Mouse (Mus musculus) MEL (cell line): ENCODE measurements around the gene Abca7. TPM values are rescaled to one million over a fixed set of nuclear protein-coding genes. Genes with fewer than 3 reads are reported as not detected.

ENCODE experiments used
- DNase-seq: peaks from one replicate; pipeline ENCODE4 v3.0.0; 2011; ENCODE audit warnings: low read depth, low spot score
- H3K27ac ChIP-seq: 2 replicates; pipeline ENCODE4 v1.5.1; 2012; ENCODE audit warnings: low read depth, mild to moderate bottlenecking, control low read depth, low read length, moderate library complexity; ENCODE audit not compliant: control insufficient read depth
- H3K27me3 ChIP-seq, 2 experiments: fragments of 150-350 bp in 1 of 2; sonication (generic) in 1 of 2; 2 replicates each; pipeline ENCODE4 v1.6.1; 2012; ENCODE audit warnings: low read length in 2 of 2, mild to moderate bottlenecking in 2 of 2, improper control_type of control experiment in 1 of 2, moderate library complexity in 1 of 2; ENCODE audit not compliant: insufficient read depth in 2 of 2, control insufficient read depth in 1 of 2
- H3K36me3 ChIP-seq, 2 experiments: 2 replicates each; pipeline ENCODE4 v1.6.1; 2012 to 2014; ENCODE audit warnings: low read length in 2 of 2, improper control_type of control experiment in 1 of 2, inconsistent platforms in 1 of 2, mild to moderate bottlenecking in 1 of 2; ENCODE audit not compliant: insufficient read depth in 2 of 2, control insufficient read depth in 1 of 2
- H3K4me1 ChIP-seq, 2 experiments: fragments of 150-350 bp in 1 of 2; sonication (generic) in 1 of 2; 2 replicates each; pipeline ENCODE4 v1.6.1; 2012; ENCODE audit warnings: low read length in 2 of 2, improper control_type of control experiment in 1 of 2, mild to moderate bottlenecking in 1 of 2; ENCODE audit not compliant: insufficient read depth in 2 of 2, control insufficient read depth in 1 of 2
- H3K4me3 ChIP-seq, 2 experiments: fragments of 150-350 bp in 1 of 2; sonication (generic) in 1 of 2; 2 replicates each; pipeline ENCODE4 v1.5.1; 2012; ENCODE audit warnings: low read depth in 2 of 2, low read length in 2 of 2, mild to moderate bottlenecking in 2 of 2, moderate library complexity in 2 of 2, control low read depth in 1 of 2, improper control_type of control experiment in 1 of 2; ENCODE audit not compliant: control insufficient read depth in 1 of 2, insufficient read depth in 1 of 2
- H3K79me2 ChIP-seq: 2 replicates; pipeline ENCODE4 v1.6.1; 2012; ENCODE audit warnings: mild to moderate bottlenecking, low read length, moderate library complexity; ENCODE audit not compliant: control insufficient read depth, poor library complexity, insufficient read depth
- H3K9ac ChIP-seq: 2 replicates; pipeline ENCODE4 v1.6.1; 2012; ENCODE audit warnings: low read depth, mild to moderate bottlenecking, control low read depth, low read length, moderate library complexity; ENCODE audit not compliant: control insufficient read depth, poor library complexity, severe bottlenecking
- H3K9me3 ChIP-seq: fragments of 150-350 bp; sonication (generic); replicated peaks from 2 replicates; pipeline ENCODE4 v1.6.1; 2012; ENCODE audit warnings: mild to moderate bottlenecking, low read length, improper control_type of control experiment, moderate library complexity; ENCODE audit not compliant: insufficient read depth
- CHD1 ChIP-seq: IDR thresholded peaks from 2 replicates; pipeline ENCODE4 v1.6.1; 2012; ENCODE audit warnings: low read depth, mild to moderate bottlenecking, inconsistent platforms, low read length, improper control_type of control experiment
- CTCF ChIP-seq, 3 experiments: IDR thresholded peaks in 2 of 3; conservative IDR thresholded peaks in 1 of 3; 2 replicates each; pipeline ENCODE4 v1.5.1; 2011 to 2012; ENCODE audit warnings: low read length in 3 of 3, low read depth in 2 of 3, mild to moderate bottlenecking in 2 of 3, improper control_type of control experiment in 1 of 3, inconsistent platforms in 1 of 3, mixed read lengths in 1 of 3, moderate library complexity in 1 of 3; ENCODE audit not compliant: control insufficient read depth in 1 of 3, insufficient read depth in 1 of 3, poor library complexity in 1 of 3, severe bottlenecking in 1 of 3
- E2F4 ChIP-seq: IDR thresholded peaks from 2 replicates; pipeline ENCODE4 v1.6.1; 2011; ENCODE audit warnings: low read depth, low read length, improper control_type of control experiment, borderline replicate concordance
- ELF1 ChIP-seq: IDR thresholded peaks from 2 replicates; pipeline ENCODE4 v1.6.1; 2014; ENCODE audit warnings: low read depth, mild to moderate bottlenecking, inconsistent platforms, low read length, improper control_type of control experiment, moderate library complexity
- ETS1 ChIP-seq: IDR thresholded peaks from 2 replicates; pipeline ENCODE4 v1.6.1; 2012; ENCODE audit warnings: low read depth, mild to moderate bottlenecking, inconsistent platforms, low read length, improper control_type of control experiment, moderate library complexity
- HCFC1 ChIP-seq: IDR thresholded peaks from 2 replicates; pipeline ENCODE4 v1.6.1; 2012; ENCODE audit warnings: low read depth, mild to moderate bottlenecking, inconsistent platforms, low read length, improper control_type of control experiment, moderate library complexity
- KAT2A ChIP-seq: conservative IDR thresholded peaks from 2 replicates; pipeline ENCODE4 v1.6.1; 2012; ENCODE audit warnings: low read depth, low read length, improper control_type of control experiment, inconsistent platforms
- MAX ChIP-seq: IDR thresholded peaks from 2 replicates; pipeline ENCODE4 v1.6.1; 2011; ENCODE audit warnings: low read length, improper control_type of control experiment
- MAZ ChIP-seq: IDR thresholded peaks from 2 replicates; pipeline ENCODE4 v1.6.1; 2012; ENCODE audit warnings: low read depth, mild to moderate bottlenecking, inconsistent platforms, low read length, improper control_type of control experiment
- MYB ChIP-seq: IDR thresholded peaks from 2 replicates; pipeline ENCODE4 v1.6.1; 2011; ENCODE audit warnings: mild to moderate bottlenecking, low read depth, low read length, improper control_type of control experiment
- NRF1 ChIP-seq: IDR thresholded peaks from 2 replicates; pipeline ENCODE4 v1.6.1; 2014; ENCODE audit warnings: low read depth, mild to moderate bottlenecking, inconsistent platforms, low read length, improper control_type of control experiment, moderate library complexity; ENCODE audit not compliant: poor library complexity, insufficient read depth, severe bottlenecking
- RAD21 ChIP-seq: IDR thresholded peaks from 2 replicates; pipeline ENCODE4 v1.6.1; 2011; ENCODE audit warnings: mild to moderate bottlenecking, low read depth, low read length, improper control_type of control experiment
- RCOR1 ChIP-seq: IDR thresholded peaks from 2 replicates; pipeline ENCODE4 v1.6.1; 2012; ENCODE audit warnings: low read depth, mild to moderate bottlenecking, inconsistent platforms, low read length, improper control_type of control experiment
- SIN3A ChIP-seq: IDR thresholded peaks from 2 replicates; pipeline ENCODE4 v1.6.1; 2012; ENCODE audit warnings: low read length, improper control_type of control experiment, inconsistent platforms
- SMC3 ChIP-seq: IDR thresholded peaks from 2 replicates; pipeline ENCODE4 v1.6.1; 2011; ENCODE audit warnings: low read depth, low read length, improper control_type of control experiment
- TBP ChIP-seq: IDR thresholded peaks from 2 replicates; pipeline ENCODE4 v1.8.0; 2011; ENCODE audit warnings: low read depth, low read length, improper control_type of control experiment
- TCF12 ChIP-seq: IDR thresholded peaks from 2 replicates; pipeline ENCODE4 v1.6.1; 2014; ENCODE audit warnings: low read depth, mild to moderate bottlenecking, inconsistent platforms, low read length, improper control_type of control experiment, moderate library complexity
- UBTF ChIP-seq: IDR thresholded peaks from 2 replicates; pipeline ENCODE4 v1.6.1; 2012; ENCODE audit warnings: low read depth, mild to moderate bottlenecking, inconsistent platforms, low read length, improper control_type of control experiment, moderate library complexity, borderline replicate concordance; ENCODE audit not compliant: insufficient read depth
- ZC3H11A ChIP-seq: IDR thresholded peaks from 2 replicates; pipeline ENCODE4 v1.6.1; 2012; ENCODE audit warnings: low read depth, mild to moderate bottlenecking, inconsistent platforms, low read length, improper control_type of control experiment
- ZKSCAN1 ChIP-seq: IDR thresholded peaks from 2 replicates; pipeline ENCODE4 v1.6.1; 2012; ENCODE audit warnings: low read depth, mild to moderate bottlenecking, inconsistent platforms, low read length, improper control_type of control experiment, moderate library complexity
- ZNF384 ChIP-seq: IDR thresholded peaks from 2 replicates; pipeline ENCODE4 v1.6.1; 2012; ENCODE audit warnings: low read depth, mild to moderate bottlenecking, inconsistent platforms, low read length, improper control_type of control experiment
- polyA plus RNA-seq, 2 experiments: library from polyadenylated mRNA; stranded (reverse) in 1 of 2; unstranded in 1 of 2; fragments of >175 nt in 1 of 2; fragments of >200 nt in 1 of 2; gene quantifications; 2 replicates each; pipeline versions ENCODE4 v1.2.1 to v1.2.4; 2012; ENCODE audit warnings: low replicate concordance in 2 of 2, low read depth in 1 of 2; ENCODE audit not compliant: insufficient read length in 2 of 2, insufficient read depth in 1 of 2, missing spikeins in 1 of 2
- total RNA-seq: library from RNA; depleted of rRNA; stranded (reverse); fragments of 300-350 nt; gene quantifications from 2 replicates; pipeline ENCODE4 v1.2.3, GENCODE M21; 2012

Gene Abca7
- total and polyA plus RNA-seq, 3 experiments, result 7.7 to 16.8 TPM; not detected in 1

DNA sequence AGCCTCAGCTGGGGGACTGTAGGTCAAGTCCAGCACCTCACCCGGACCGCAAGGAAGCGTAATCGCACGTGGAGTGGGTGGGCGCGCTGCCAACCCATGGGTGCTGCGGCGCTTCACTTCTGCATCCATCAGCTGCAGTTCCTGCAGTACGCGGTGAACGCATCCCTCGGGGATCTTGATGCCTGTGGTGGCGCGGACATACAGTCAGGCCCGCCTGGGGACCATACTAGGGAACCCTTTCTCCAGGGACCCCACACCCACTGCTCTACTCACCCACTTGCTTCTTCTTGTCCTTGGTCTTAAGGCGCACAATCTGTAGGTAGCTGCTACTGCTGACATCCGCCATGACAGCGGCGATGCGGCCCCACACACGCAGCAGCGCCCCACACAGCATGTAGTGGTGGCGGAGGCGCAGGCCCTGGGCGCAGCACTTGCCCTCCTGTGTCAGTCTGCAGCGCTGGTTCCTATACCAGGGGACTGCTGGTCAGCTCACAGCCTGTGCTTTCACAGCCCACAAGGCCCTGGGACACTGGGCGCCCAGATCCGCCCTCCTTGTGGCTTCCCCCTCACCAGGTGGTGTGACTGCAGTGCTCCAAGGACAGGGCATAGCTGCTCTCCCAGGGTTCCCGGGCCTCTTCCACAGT is 61.5 kb downstream of the Abca7 start:
- Histone ChIP-seq H3K79me2 (peaks cover 20% of the 10 kb centered on the region), H3K27me3 (no peaks in the 10 kb centered on the region), H3K27ac (no peak overlapping the region), H3K36me3 (peaks cover 1 to 11% of the 10 kb centered on the region in 2 experiments; a peak in 2 of 4 replicates), H3K4me1 (peaks cover 0 to 8% of the 10 kb centered on the region in 2 experiments; a peak in 2 of 4 replicates), H3K9me3 (no peaks in the 10 kb centered on the region), H3K4me3 (no peak overlapping the region), H3K9ac (no peak overlapping the region)
- DNase-seq, result no peak
- TF ChIP-seq ZKSCAN1 (no peak), RCOR1 (no peak), SIN3A (no peak), CHD1 (no peak), RAD21 (no peak), E2F4 (no peak), MAX (no peak), TCF12 (no peak)

DNA sequence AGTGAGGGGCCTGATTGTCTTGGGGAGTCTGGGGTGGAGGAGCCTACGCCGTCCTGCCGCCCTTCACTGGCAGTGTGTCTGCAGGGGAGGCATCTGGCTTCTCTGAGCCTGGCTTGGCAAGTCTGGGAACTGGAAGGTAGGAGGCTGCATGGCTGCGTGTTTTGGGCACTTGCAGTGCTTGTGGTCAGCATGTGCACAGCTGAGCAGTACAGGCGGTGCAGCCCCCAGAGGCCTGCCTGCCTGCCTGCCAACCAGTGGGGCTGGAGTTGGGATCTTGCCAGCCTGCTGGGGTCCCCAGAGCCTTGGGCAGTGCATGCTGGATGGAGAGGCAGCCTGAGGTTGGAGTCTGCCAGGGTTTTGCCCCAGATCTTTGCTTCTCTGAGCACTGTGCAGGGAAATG is 66.8 kb downstream of the Abca7 start:
- no peak for TF ChIP-seq KAT2A
- Histone ChIP-seq H3K79me2 (no peaks in the 10 kb centered on the region), H3K4me3 (no peak overlapping the region), H3K4me1 (no peaks in the 10 kb centered on the region), H3K9ac (no peak overlapping the region), H3K36me3 (peaks cover 0 to 1% of the 10 kb centered on the region in 2 experiments; a peak in 1 of 4 replicates), H3K27ac (no peak overlapping the region), H3K27me3 (no peaks in the 10 kb centered on the region), H3K9me3 (no peaks in the 10 kb centered on the region)
- DNase-seq, result no peak

DNA sequence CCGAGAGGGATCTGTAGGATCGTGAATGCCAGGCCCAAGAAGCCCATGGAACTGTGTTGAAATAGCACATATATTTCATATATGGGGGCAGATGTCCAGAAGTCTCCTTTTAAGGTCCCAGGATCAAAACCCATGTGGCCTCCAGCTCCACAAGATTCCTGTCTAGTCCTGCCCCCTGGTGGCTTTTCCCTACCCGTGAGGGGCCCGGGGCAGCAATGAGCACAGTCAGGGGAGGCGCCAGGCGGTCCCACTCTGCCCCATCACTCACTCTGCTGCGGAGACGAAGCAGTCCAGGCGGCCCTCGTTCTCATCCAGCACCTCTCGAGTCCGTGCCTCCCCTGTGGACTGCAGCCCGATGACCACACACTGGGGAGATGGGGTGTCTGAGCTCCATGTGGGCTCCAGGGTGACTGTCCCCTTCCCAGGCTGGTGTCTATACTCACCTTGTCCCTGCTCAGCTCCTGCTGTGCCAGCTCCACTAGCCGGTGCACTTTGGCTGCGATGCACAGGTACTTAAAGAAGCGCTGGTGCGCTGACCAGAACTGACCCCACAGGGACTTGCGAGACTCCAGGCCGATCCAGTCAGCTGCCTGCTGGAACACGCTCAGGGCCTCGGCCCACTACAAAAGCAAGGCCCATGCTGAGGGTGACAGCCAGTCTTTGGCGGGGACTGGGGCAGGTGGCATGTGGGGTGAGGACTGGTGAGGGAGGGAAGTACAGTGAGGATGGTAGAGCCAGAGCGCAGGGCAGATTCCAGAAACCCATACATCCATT is 67.8 kb downstream of the Abca7 start:
- TF ChIP-seq NRF1, result no peak
- TF ChIP-seq MAX, result no peak
- no peak for TF ChIP-seq ETS1
- no peak for TF ChIP-seq MYB
- no peak for TF ChIP-seq ZNF384
- TF ChIP-seq ZC3H11A, result peak; percentile 31; the same call in 1 of the 2 replicates
- TF ChIP-seq UBTF, result no peak
- no peak for TF ChIP-seq MAZ
- TF ChIP-seq HCFC1, result no peak
- TF ChIP-seq CTCF (IDR thresholded peaks at IDR 0.05 in 2 of 3, conservative IDR thresholded peaks at IDR 0.05 in 1 of 3; ENCODE audit: control insufficient read depth in 1 of 3, insufficient read depth in 1 of 3, low read depth in 2 of 3, low read length in 3 of 3, poor library complexity in 1 of 3, severe bottlenecking in 1 of 3), result peak in 2 of 3 experiments; percentile 35 to 36; a peak in 3 of 6 replicates
- TF ChIP-seq TBP, result no peak
- TF ChIP-seq CHD1, result no peak
- TF ChIP-seq SMC3, result peak; percentile 39
- peak; percentile 14 for TF ChIP-seq RAD21
- TF ChIP-seq ELF1, result no peak
- TF ChIP-seq, all 39 proteins: peak for 4
- no peak for DNase-seq
- Histone ChIP-seq H3K4me1 (no peaks in the 10 kb centered on the region), H3K4me3 (no peak overlapping the region), H3K9me3 (no peaks in the 10 kb centered on the region), H3K27ac (no peak overlapping the region), H3K36me3 (peaks cover 0 to 1% of the 10 kb centered on the region in 2 experiments; a peak in 1 of 4 replicates), H3K27me3 (no peaks in the 10 kb centered on the region), H3K79me2 (no peaks in the 10 kb centered on the region), H3K9ac (no peak overlapping the region)
